In the genomic region with DNA sequence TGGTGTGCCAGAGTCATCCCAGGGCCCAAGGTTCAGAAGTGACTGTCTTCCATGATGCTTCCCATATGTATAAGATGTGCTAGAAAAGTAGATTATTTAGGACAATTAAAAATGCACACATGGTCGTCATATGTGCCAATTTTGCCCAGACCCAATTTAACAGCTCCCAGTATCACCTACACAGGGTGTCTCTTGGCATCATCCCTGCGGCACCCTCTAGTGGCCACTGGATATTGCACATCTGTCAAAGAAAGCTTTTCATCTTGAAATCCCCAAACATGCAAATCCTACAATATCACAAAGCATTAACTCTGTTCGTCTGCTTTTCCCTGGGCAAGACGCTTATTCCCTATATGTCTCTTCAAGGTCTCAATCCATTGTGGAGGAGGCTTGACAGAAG, we compare ENCODE assay signal across 9 mouse cellular contexts.
DNase-seq lines count a peak whose midpoint lies in the region; ATAC-seq and TF ChIP-seq lines count a peak whose summit lies in the region.
"Had no signal": no experiment of that assay in that cellular context is flagged by ENCODE, and none has a peak within 500 bp of the region (broad histone marks: within the 10 kb centered on the region; RNA-seq: fewer than 3 reads in every experiment).

No protein-coding gene starts in this region.

- peaks cover 18% of the 10 kb centered on the region for H3K27me3 ChIP-seq in forebrain, embryonic 10.5 days (ENCODE audit: poor library complexity, severe bottlenecking)
- no peaks in the 10 kb centered on the region for H3K27me3 ChIP-seq in forebrain, embryonic 16.5 days (replicated peaks; ENCODE audit: control insufficient read depth, insufficient read depth, low read length)
- H3K27me3 ChIP-seq in embryonic facial prominence, embryonic 10.5 days (replicated peaks; ENCODE audit: low read depth, poor library complexity, severe bottlenecking), result no peaks in the 10 kb centered on the region
- H3K27me3 ChIP-seq in kidney, postnatal 0 days (ENCODE audit: insufficient read depth, low read length), result no peaks in the 10 kb centered on the region
- H3K27me3 ChIP-seq: heart, embryonic 15.5 days had no signal

- peak; percentile 74 for TF ChIP-seq CTCF in kidney, postnatal 0 days (IDR thresholded peaks at IDR 0.05; ENCODE audit: low read depth)

- H3K9ac ChIP-seq in forebrain, embryonic 16.5 days (replicated peaks; ENCODE audit: low read depth, low read length), result no peak overlapping the region
- H3K9ac ChIP-seq in kidney, postnatal 0 days (ENCODE audit: low read depth, low read length), result no peak overlapping the region
- H3K9ac ChIP-seq: heart, embryonic 15.5 days had no signal

- H3K4me3 ChIP-seq in forebrain, embryonic 10.5 days, result no peak overlapping the region
- H3K4me3 ChIP-seq in forebrain, embryonic 16.5 days (replicated peaks; ENCODE audit: low read length), result no peak overlapping the region
- no peak overlapping the region for H3K4me3 ChIP-seq in embryonic facial prominence, embryonic 10.5 days
- no peak overlapping the region for H3K4me3 ChIP-seq in kidney, postnatal 0 days (replicated peaks; ENCODE audit: low read depth, low read length)
- H3K4me3 ChIP-seq: heart, embryonic 15.5 days had no signal

- H3K27ac ChIP-seq in forebrain, embryonic 10.5 days, result no peak overlapping the region
- H3K27ac ChIP-seq in forebrain, embryonic 16.5 days (ENCODE audit: low read length), result no peak overlapping the region
- H3K27ac ChIP-seq in embryonic facial prominence, embryonic 10.5 days (replicated peaks), result no peak overlapping the region
- H3K27ac ChIP-seq in kidney, postnatal 0 days, result no peak overlapping the region
- H3K27ac ChIP-seq: heart, embryonic 15.5 days had no signal

- H3K9me3 ChIP-seq in forebrain, embryonic 10.5 days, result no peaks in the 10 kb centered on the region
- no peaks in the 10 kb centered on the region for H3K9me3 ChIP-seq in forebrain, embryonic 16.5 days (ENCODE audit: control insufficient read depth, low read length)
- H3K9me3 ChIP-seq in embryonic facial prominence, embryonic 10.5 days, result no peaks in the 10 kb centered on the region
- H3K9me3 ChIP-seq in kidney, postnatal 0 days (replicated peaks; ENCODE audit: low read length), result no peaks in the 10 kb centered on the region
- H3K9me3 ChIP-seq: heart, embryonic 15.5 days had no signal

- 54% methylated on average over 4 of the region's 4 CpGs for WGBS in forebrain, embryonic 10.5 days
- 41% methylated on average over 4 of the region's 4 CpGs for WGBS in forebrain, embryonic 16.5 days
- 52% methylated on average over 4 of the region's 4 CpGs for WGBS in embryonic facial prominence, embryonic 10.5 days
- 34% methylated on average over 4 of the region's 4 CpGs for WGBS in kidney, postnatal 0 days

- H3K4me2 ChIP-seq in forebrain, embryonic 16.5 days (ENCODE audit: low read length), result no peak overlapping the region
- no peak overlapping the region for H3K4me2 ChIP-seq in kidney, postnatal 0 days (ENCODE audit: low read length)
- H3K4me2 ChIP-seq: heart, embryonic 15.5 days had no signal

- no peaks in the 10 kb centered on the region for H3K36me3 ChIP-seq in forebrain, embryonic 10.5 days (replicated peaks)
- H3K36me3 ChIP-seq in forebrain, embryonic 16.5 days (ENCODE audit: control insufficient read depth, insufficient read depth), result no peaks in the 10 kb centered on the region
- no peaks in the 10 kb centered on the region for H3K36me3 ChIP-seq in embryonic facial prominence, embryonic 10.5 days (replicated peaks)
- no peaks in the 10 kb centered on the region for H3K36me3 ChIP-seq in kidney, postnatal 0 days (ENCODE audit: insufficient read depth, low read length)
- H3K36me3 ChIP-seq: heart, embryonic 15.5 days had no signal

- ATAC-seq in forebrain, embryonic 16.5 days, result no peak
- ATAC-seq in kidney, postnatal 0 days (replicated peaks; ENCODE audit: low FRiP score, low read depth), result no peak
- no peak for ATAC-seq in megakaryocyte, adult 5-6 weeks (ENCODE audit: poor library complexity, severe bottlenecking)

- DNase-seq in forebrain, embryonic 10.5 days (ENCODE audit: extremely low spot score, low spot score), result peak; percentile 39
- peak; percentile 54 for DNase-seq in thymus, postnatal 4 days
- no peak for DNase-seq in thymus, postnatal 25 days
- DNase-seq in embryonic facial prominence, embryonic 10.5 days (ENCODE audit: low spot score), result peak; percentile 43
- DNase-seq in kidney, postnatal 0 days (ENCODE audit: low spot score), result peak; percentile 32
- peak; percentile 50 for DNase-seq in lung, postnatal 14 days

- H3K4me1 ChIP-seq in forebrain, embryonic 10.5 days, result peaks cover 11% of the 10 kb centered on the region; the same call in 1 of the 2 replicates
- peaks cover 23% of the 10 kb centered on the region for H3K4me1 ChIP-seq in forebrain, embryonic 16.5 days (replicated peaks; ENCODE audit: control insufficient read depth, insufficient read depth, low read length)
- no peaks in the 10 kb centered on the region for H3K4me1 ChIP-seq in embryonic facial prominence, embryonic 10.5 days
- H3K4me1 ChIP-seq in kidney, postnatal 0 days (replicated peaks; ENCODE audit: insufficient read depth, low read length), result no peaks in the 10 kb centered on the region
- H3K4me1 ChIP-seq: heart, embryonic 15.5 days had no signal
